Mouse (Mus musculus): ENCODE data around the gene Phc2.
"Not testable (repeated sequence)": the region's sequence is repeated elsewhere in the genome, so short reads cannot be mapped to it uniquely, and the experiment has no call there.

DNA sequence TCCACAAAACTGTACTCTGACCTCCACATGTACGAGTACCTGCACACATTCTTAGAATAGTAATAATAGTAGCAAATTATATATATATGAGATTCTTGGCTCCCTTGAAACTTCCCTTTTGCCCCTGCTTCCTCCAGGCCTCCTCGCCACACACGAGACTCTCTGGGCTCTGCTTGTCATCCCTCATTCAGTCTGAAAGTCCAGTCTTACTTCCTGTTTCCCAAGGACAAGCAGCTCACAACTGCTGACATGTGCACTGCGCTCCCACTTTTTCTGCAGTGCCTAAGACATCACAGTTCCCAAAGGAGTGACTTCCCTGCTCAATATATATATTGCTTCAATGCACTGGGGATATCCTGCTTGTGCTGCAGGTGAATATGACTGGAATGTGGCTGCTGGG lies 12.7 kb downstream of the Phc2 start:
- TF ChIP-seq POLR2A (IDR thresholded peaks at IDR 0.05; ENCODE audit: low read depth, low read length); CTCF (conservative IDR thresholded peaks at IDR 0.05; ENCODE audit: insufficient read depth, insufficient read length, low read depth, low read length): not testable (repeated sequence)

Measured in kidney, adult 2 months (tissue).